Mouse (Mus musculus): Measurements from ENCODE around the gene 1700023F06Rik.

- TF ChIP-seq POLR2A (IDR thresholded peaks at IDR 0.05; ENCODE audit: extremely low read depth, insufficient read depth, low read length): no peak
- TF ChIP-seq CTCF (IDR thresholded peaks at IDR 0.05; ENCODE audit: low read depth, low read length): no peak
Measured at GRCm38 (mm10) chr11:103149771-103150170, 58.6 kb downstream of the 1700023F06Rik start.
